Mouse (Mus musculus): Measurements from ENCODE around the gene AL607142.1.

DNA sequence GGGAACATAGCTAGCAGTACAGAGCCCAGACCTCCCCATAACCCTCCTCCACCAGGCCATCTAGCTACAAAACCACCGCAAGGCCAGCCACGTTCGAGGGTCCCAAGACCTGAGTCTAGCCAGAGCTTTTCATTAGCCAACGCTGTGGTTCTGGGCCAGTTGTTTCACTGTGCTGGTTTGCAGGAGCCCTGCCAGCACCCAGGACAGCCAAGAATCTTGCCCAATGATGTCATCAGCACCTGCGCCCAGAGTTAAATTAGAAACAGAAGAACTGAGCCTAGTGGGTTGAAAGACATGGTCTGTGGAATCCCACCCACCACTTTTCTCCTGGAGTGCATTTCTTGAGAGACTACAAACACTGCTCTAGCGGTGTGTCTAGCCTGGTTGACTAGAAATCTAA is 61.3 kb downstream of the AL607142.1 start:
- no peak for TF ChIP-seq MAFK (IDR thresholded peaks at IDR 0.05; ENCODE audit: insufficient read depth, low read depth, low read length)
- TF ChIP-seq ZC3H11A (IDR thresholded peaks at IDR 0.05; ENCODE audit: borderline replicate concordance, low read depth, low read length), result no peak
- TF ChIP-seq ZNF384 (IDR thresholded peaks at IDR 0.05; ENCODE audit: low read depth, low read length), result no peak
- no peak for TF ChIP-seq CHD2 (IDR thresholded peaks at IDR 0.05; ENCODE audit: low read depth, low read length)

Data from ES-E14 (cell line).